9 mouse cellular contexts compared by ENCODE assay signal in the genomic region with DNA sequence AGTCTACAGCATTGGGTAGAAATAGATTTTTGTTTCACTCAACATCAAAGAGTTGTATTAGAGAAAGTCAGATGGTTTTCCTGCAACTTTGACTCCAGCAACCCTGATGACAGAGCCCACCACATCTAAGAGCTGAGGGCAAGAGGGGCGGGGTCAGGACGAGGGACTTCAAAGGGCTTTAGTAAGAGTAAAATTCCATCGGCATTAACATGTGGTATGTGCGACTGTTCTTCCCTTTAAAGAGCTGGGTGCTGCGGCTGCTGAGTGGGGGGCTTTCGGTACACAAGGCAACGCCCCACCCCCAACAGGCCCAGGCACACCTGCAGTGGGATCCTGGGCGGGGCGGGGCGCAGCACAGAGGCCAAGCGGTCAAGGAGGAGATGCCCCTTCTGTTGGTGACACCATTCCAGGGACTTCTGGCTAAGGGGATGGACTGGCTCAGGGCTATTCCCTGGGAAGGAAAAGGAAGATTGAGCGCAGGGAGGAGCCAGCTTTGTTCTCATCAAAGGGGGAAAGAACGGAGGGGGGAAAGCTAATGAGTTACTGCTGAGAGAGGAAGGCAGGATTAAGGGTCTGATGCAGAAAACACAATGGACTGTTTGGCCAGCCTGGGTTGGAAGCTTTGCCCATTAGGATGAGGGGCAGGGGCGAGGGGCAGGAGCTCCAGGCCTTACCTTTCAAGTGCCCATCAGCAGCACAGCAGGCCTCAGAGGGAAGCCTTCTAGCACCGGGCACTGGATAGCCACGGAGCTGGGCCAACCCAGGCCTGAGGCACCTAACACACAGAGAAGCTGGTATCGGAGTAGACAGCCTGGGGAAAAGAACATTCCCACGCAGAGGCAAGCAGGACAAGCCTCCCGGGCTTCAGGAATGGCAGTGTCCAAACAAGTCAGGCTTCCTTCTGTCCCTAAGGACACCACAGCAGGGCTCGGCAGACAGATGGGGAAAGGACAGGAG.
DNase-seq lines count a peak whose midpoint lies in the region; ATAC-seq and TF ChIP-seq lines count a peak whose summit lies in the region.
"Had no signal": no experiment of that assay in that cellular context is flagged by ENCODE, and none has a peak within 500 bp of the region (broad histone marks: within the 10 kb centered on the region; RNA-seq: fewer than 3 reads in every experiment).

No protein-coding gene starts in this region.

- no peak for TF ChIP-seq CTCF in liver, postnatal 0 days (IDR thresholded peaks at IDR 0.05; ENCODE audit: low read depth)

- no peak for TF ChIP-seq EP300 in liver, postnatal 0 days (IDR thresholded peaks at IDR 0.05; ENCODE audit: low read depth)

- ATAC-seq in kidney, embryonic 15.5 days (replicated peaks; ENCODE audit: low FRiP score) = peak; percentile 30
- ATAC-seq in forebrain, embryonic 11.5 days (replicated peaks; ENCODE audit: low FRiP score) = peak; percentile 79
- ATAC-seq in midbrain, embryonic 11.5 days (ENCODE audit: low FRiP score) = peak; percentile 80
- no peak for ATAC-seq in liver, postnatal 0 days

- DNase-seq in kidney, adult 8-10 months = no peak
- DNase-seq in forebrain, embryonic 11.5 days (ENCODE audit: low spot score) = peak; percentile 80
- DNase-seq in midbrain, embryonic 11.5 days (ENCODE audit: low spot score, missing footprints) = peak; percentile 92
- peak; percentile 73 to 80 for DNase-seq in thymus, postnatal 36 days
- no peak for DNase-seq in liver, postnatal 0 days
- DNase-seq in left cerebral cortex, adult 18-20 months (ENCODE audit: low spot score in 2 of 2) = no peak
- DNase-seq in gastrocnemius, adult 18-20 months (ENCODE audit: low spot score) = no peak

- H3K4me2 ChIP-seq in kidney, embryonic 15.5 days = 0 out of 2 replicates have a peak overlapping the region, but pooled peaks have one; percentile 14
- H3K4me2 ChIP-seq in forebrain, embryonic 11.5 days (ENCODE audit: low read depth, low read length, severe bottlenecking) = peak overlapping the region; percentile 30; the same call in 1 of the 2 replicates
- H3K4me2 ChIP-seq in midbrain, embryonic 11.5 days = peak overlapping the region; percentile 31; the same call in 1 of the 2 replicates
- no peak overlapping the region for H3K4me2 ChIP-seq in liver, postnatal 0 days (ENCODE audit: low read depth, low read length)

- no peaks in the 10 kb centered on the region for H3K36me3 ChIP-seq in kidney, embryonic 15.5 days
- H3K36me3 ChIP-seq in forebrain, embryonic 11.5 days (ENCODE audit: control insufficient read depth, insufficient read depth, low read length) = no peaks in the 10 kb centered on the region
- H3K36me3 ChIP-seq in midbrain, embryonic 11.5 days (ENCODE audit: control insufficient read depth, insufficient read depth, low read length) = no peaks in the 10 kb centered on the region
- H3K36me3 ChIP-seq in liver, postnatal 0 days (replicated peaks; ENCODE audit: insufficient read depth, low read length) = peaks cover 3% of the 10 kb centered on the region; the same call in 1 of the 2 replicates

- H3K27ac ChIP-seq in kidney, embryonic 15.5 days = peak overlapping the region; percentile 66
- peak overlapping the region; percentile 78 for H3K27ac ChIP-seq in forebrain, embryonic 11.5 days (ENCODE audit: low read depth, low read length)
- peak overlapping the region; percentile 84 for H3K27ac ChIP-seq in midbrain, embryonic 11.5 days (ENCODE audit: low read depth, low read length)
- no peak overlapping the region for H3K27ac ChIP-seq in liver, postnatal 0 days (ENCODE audit: low read depth)
- H3K27ac ChIP-seq: macrophage had no signal

- no peak overlapping the region for H3K9ac ChIP-seq in kidney, embryonic 15.5 days
- peak overlapping the region; percentile 33; the same call in 1 of the 2 replicates for H3K9ac ChIP-seq in forebrain, embryonic 11.5 days (ENCODE audit: low read length)
- H3K9ac ChIP-seq in midbrain, embryonic 11.5 days (ENCODE audit: low read length) = peak overlapping the region; percentile 35
- H3K9ac ChIP-seq in liver, postnatal 0 days (replicated peaks) = no peak overlapping the region

- H3K4me3 ChIP-seq in kidney, embryonic 15.5 days (replicated peaks) = no peak overlapping the region
- no peak overlapping the region for H3K4me3 ChIP-seq in forebrain, embryonic 11.5 days (ENCODE audit: low read depth, low read length)
- H3K4me3 ChIP-seq in midbrain, embryonic 11.5 days (ENCODE audit: low read depth, low read length) = no peak overlapping the region
- H3K4me3 ChIP-seq in liver, postnatal 0 days (ENCODE audit: low read depth, low read length) = no peak overlapping the region

- H3K9me3 ChIP-seq in kidney, embryonic 15.5 days (replicated peaks) = no peaks in the 10 kb centered on the region
- no peaks in the 10 kb centered on the region for H3K9me3 ChIP-seq in forebrain, embryonic 11.5 days (ENCODE audit: control insufficient read depth, low read length)
- no peaks in the 10 kb centered on the region for H3K9me3 ChIP-seq in midbrain, embryonic 11.5 days (ENCODE audit: control insufficient read depth, low read length)
- no peaks in the 10 kb centered on the region for H3K9me3 ChIP-seq in liver, postnatal 0 days (ENCODE audit: low read length)

- peaks cover 61% of the 10 kb centered on the region for H3K4me1 ChIP-seq in kidney, embryonic 15.5 days
- H3K4me1 ChIP-seq in forebrain, embryonic 11.5 days (replicated peaks; ENCODE audit: control insufficient read depth, insufficient read depth, low read length) = peaks cover 27% of the 10 kb centered on the region
- peaks cover 53% of the 10 kb centered on the region for H3K4me1 ChIP-seq in midbrain, embryonic 11.5 days (ENCODE audit: control insufficient read depth, insufficient read depth, low read length)
- peaks cover 33% of the 10 kb centered on the region for H3K4me1 ChIP-seq in liver, postnatal 0 days (ENCODE audit: insufficient read depth)

- 25% methylated on average over 20 of the region's 20 CpGs for WGBS in kidney, embryonic 15.5 days
- 4% methylated on average over 20 of the region's 20 CpGs for WGBS in forebrain, embryonic 11.5 days
- 3% methylated on average over 20 of the region's 20 CpGs for WGBS in midbrain, embryonic 11.5 days
- 69% methylated on average over 20 of the region's 20 CpGs for WGBS in liver, postnatal 0 days (ENCODE audit: insufficient replicate concordance)

- no peaks in the 10 kb centered on the region for H3K27me3 ChIP-seq in kidney, embryonic 15.5 days
- H3K27me3 ChIP-seq in forebrain, embryonic 11.5 days (ENCODE audit: control insufficient read depth, insufficient read depth, low read length) = no peaks in the 10 kb centered on the region
- H3K27me3 ChIP-seq in midbrain, embryonic 11.5 days (ENCODE audit: control insufficient read depth, insufficient read depth, low read length) = no peaks in the 10 kb centered on the region
- no peaks in the 10 kb centered on the region for H3K27me3 ChIP-seq in liver, postnatal 0 days (ENCODE audit: insufficient read depth, low read length)

Comparison
In these comparisons a context has a peak if more than half of its experiments do, and no peak if none do; other contexts are left out.
1. H3K9ac ChIP-seq: peak in forebrain, embryonic 11.5 days (single experiment) and midbrain, embryonic 11.5 days (single experiment); none in kidney, embryonic 15.5 days (single experiment) and liver, postnatal 0 days (single experiment).
2. DNase-seq: peak in forebrain, embryonic 11.5 days (single experiment), midbrain, embryonic 11.5 days (single experiment) and thymus, postnatal 36 days (2 of 2); none in kidney, adult 8-10 months (0 of 2), liver, postnatal 0 days (single experiment), left cerebral cortex, adult 18-20 months (0 of 2) and gastrocnemius, adult 18-20 months (single experiment).